Mouse (Mus musculus): ENCODE results near the gene Csf3r. TPM values are rescaled to one million over a fixed set of nuclear protein-coding genes. Genes with fewer than 3 reads are reported as not detected.

Csf3r gene
- polyA plus RNA-seq, 1 experiment from 2014 or later: 2.8 TPM

DNA sequence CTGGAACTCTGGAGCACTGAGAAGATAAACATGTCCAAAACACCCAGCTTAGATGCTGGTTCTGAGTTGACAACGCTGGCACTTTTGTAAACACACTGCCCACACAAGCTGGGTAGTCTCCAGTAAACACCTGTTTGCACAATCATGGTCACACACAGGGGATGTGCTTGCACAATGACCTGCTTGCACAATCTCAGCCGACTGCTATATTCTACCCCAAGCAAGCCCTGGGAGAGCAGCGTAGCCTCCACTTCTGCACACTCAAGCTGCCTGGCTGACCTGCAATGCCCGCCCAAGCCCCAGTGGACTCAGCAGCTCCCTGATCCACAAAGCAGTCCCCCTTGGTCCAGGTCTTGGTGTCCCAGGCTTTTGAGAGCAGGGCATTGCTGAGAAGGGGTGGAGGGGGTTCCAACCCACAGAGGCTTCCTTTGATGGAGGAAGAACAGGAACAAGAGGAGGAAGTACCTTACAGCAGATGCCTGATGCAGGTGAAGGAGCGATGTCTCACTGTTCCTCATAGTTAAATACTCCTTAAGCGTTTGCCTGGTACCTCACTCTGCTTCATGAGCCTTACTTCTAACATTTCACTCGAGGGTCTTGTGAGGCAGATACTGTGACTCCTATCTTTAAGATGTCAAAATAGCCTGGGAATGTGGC, 6.5 kb upstream of the Csf3r start:
- H3K36me3 ChIP-seq: no peaks in the 10 kb centered on the region
- no peaks in the 10 kb centered on the region for H3K27me3 ChIP-seq (replicated peaks)
- WGBS (ENCODE audit: insufficient replicate concordance): 53% methylated on average over 7 of the region's 7 CpGs
- ATAC-seq: peak; percentile 42; the same call in 1 of the 2 replicates
- no peaks in the 10 kb centered on the region for H3K9me3 ChIP-seq (replicated peaks)
- H3K27ac ChIP-seq: no peak overlapping the region
- no peak overlapping the region for H3K4me2 ChIP-seq
- 0 out of 2 replicates have a peak, but pooled peaks cover 7% of the 10 kb centered on the region for H3K4me1 ChIP-seq
- no peak overlapping the region for H3K9ac ChIP-seq
- H3K4me3 ChIP-seq: no peak overlapping the region

DNA sequence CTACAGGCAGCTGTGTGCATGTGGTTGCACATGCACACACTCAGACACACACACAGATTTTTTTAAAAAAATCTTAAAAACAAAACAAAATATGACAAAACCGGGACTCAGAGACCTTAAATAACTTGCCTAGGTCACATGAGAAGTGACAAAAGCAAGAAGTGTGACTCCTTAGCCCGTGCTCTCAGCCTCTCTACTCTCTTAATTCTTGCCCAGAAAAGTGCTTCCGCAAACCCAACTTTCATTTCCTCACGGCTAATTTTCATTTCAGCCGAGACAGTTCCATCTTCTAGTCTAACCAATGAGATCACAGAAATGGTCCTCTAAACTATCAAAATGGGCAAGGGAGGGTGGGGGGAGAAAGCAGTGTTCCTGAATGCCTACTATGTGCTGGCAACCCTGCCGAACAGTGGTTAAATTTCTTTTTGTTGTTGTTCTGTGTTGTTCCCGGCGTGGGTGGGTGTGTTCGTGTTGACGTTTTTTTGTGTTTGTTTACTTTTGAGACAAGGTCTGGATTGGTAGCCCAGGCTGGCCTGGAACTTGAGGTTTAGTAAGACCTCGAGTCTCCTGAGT, 5.3 kb upstream of the Csf3r start:
- Histone ChIP-seq H3K4me1 (peaks cover 12% of the 10 kb centered on the region; the same call in 1 of the 2 replicates), H3K9me3 (replicated peaks) (no peaks in the 10 kb centered on the region), H3K9ac (no peak overlapping the region), H3K4me2 (no peak overlapping the region), H3K4me3 (no peak overlapping the region), H3K36me3 (no peaks in the 10 kb centered on the region), H3K27ac (no peak overlapping the region), H3K27me3 (replicated peaks) (no peaks in the 10 kb centered on the region)
- WGBS (ENCODE audit: insufficient replicate concordance): 59% methylated on average over 11 of the region's 11 CpGs
- no peak for ATAC-seq

DNA sequence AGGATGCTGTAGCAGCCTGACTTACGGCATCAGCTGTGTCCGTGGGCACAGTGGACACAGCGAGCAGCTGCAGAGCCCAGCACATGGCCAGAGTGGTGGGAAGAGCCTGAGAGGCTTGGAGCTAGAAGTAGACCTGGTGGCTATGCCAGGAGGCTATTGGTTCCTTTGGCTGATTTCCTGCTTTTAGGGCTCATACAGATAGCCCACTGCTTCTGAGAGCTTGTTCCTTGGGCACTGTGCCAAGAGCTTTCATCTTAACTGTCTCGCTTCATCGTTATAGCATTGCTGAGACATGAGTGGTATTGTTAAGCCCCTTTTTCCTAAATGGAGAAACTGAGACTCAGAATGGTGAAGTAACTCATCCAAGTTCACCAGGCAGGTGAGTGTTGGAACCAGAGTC, 1.5 kb downstream of the Csf3r start:
- peak overlapping the region; percentile 18 for H3K4me2 ChIP-seq
- peaks cover 25% of the 10 kb centered on the region for H3K27me3 ChIP-seq (replicated peaks)
- no peak overlapping the region for H3K4me3 ChIP-seq
- peaks cover 34% of the 10 kb centered on the region for H3K4me1 ChIP-seq
- ATAC-seq: no peak
- WGBS (ENCODE audit: insufficient replicate concordance): 60% methylated on average over 5 of the region's 5 CpGs
- no peaks in the 10 kb centered on the region for H3K36me3 ChIP-seq
- no peak overlapping the region for H3K27ac ChIP-seq
- no peaks in the 10 kb centered on the region for H3K9me3 ChIP-seq (replicated peaks)
- no peak overlapping the region for H3K9ac ChIP-seq

DNA sequence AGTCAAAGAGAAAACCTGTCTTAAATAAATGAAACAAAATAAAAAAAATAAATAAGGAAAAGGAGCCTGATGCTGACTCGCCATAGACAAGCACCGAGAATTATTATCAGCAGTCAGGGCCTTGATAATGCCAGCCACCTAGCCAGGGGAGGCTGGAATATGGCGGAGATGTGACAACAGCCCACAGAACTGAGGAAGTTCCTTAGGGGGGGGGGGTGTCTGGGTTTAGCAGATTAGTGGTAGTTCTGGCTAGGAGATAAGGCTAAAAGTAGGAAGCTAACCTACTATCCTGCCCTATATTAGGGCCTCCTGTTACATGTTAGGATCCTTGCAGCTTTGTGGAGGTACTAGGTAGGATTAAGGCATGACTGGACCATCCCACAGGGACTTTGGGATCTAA, 3.6 kb downstream of the Csf3r start:
- no peak overlapping the region for H3K4me3 ChIP-seq
- 11% methylated on average over 3 of the region's 3 CpGs for WGBS (ENCODE audit: insufficient replicate concordance)
- peaks cover 34% of the 10 kb centered on the region for H3K4me1 ChIP-seq
- H3K4me2 ChIP-seq: no peak overlapping the region
- no peaks in the 10 kb centered on the region for H3K36me3 ChIP-seq
- H3K27me3 ChIP-seq (replicated peaks): peaks cover 31% of the 10 kb centered on the region
- peak; percentile 54; the same call in 1 of the 2 replicates for ATAC-seq
- H3K9ac ChIP-seq: no peak overlapping the region
- no peak overlapping the region for H3K27ac ChIP-seq
- H3K9me3 ChIP-seq (replicated peaks): no peaks in the 10 kb centered on the region

DNA sequence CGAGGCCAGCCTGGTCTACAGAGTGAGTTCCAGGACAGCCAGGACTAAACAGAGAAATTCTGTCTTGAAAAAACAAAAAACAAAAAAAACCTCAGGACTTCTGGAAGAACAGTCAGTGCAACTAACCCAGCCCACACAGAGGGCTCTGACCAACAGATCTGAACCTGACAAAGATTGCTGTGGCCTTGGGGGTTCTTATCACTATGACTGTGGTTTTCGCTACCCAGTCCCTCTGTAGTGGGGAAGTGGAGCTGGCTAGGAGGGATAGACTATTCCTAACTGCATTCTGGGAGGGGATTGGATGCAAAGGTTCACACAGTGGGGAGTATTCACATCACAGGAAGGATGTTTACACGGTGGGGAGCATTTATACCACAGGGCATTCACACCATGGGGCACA, 4.7 kb downstream of the Csf3r start:
- no peak overlapping the region for H3K4me2 ChIP-seq
- no peak overlapping the region for H3K4me3 ChIP-seq
- peaks cover 29% of the 10 kb centered on the region for H3K4me1 ChIP-seq
- no peak for ATAC-seq
- WGBS (ENCODE audit: insufficient replicate concordance): 43% methylated on average over 3 of the region's 3 CpGs
- H3K36me3 ChIP-seq: no peaks in the 10 kb centered on the region
- H3K9me3 ChIP-seq (replicated peaks): no peaks in the 10 kb centered on the region
- no peak overlapping the region for H3K27ac ChIP-seq
- no peak overlapping the region for H3K9ac ChIP-seq
- peaks cover 31% of the 10 kb centered on the region for H3K27me3 ChIP-seq (replicated peaks)

DNA sequence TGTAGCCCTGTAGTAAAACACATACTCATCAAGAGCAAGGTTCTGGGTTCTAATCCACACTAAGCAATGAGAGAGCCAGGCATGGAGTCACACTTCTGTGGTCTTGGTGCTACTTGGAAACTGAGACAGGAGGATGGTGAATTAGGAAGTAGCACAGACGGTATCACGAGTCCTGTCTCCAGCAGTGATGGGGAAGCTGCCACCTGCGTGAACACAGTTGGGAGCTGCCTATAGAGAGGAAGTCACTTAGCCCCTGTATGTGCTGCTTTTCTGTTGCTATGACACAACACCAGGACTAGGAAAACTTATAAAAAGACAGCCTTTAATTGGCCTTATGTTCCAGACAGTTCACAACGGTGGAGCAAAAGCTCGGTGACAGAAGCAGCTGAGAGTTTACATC, 6.4 kb downstream of the Csf3r start:
- H3K4me1 ChIP-seq: peaks cover 23% of the 10 kb centered on the region
- H3K4me2 ChIP-seq: no peak overlapping the region
- H3K27me3 ChIP-seq (replicated peaks): peaks cover 16% of the 10 kb centered on the region
- no peak for ATAC-seq
- H3K9me3 ChIP-seq (replicated peaks): no peaks in the 10 kb centered on the region
- H3K36me3 ChIP-seq: no peaks in the 10 kb centered on the region
- H3K27ac ChIP-seq: no peak overlapping the region
- H3K9ac ChIP-seq: no peak overlapping the region
- H3K4me3 ChIP-seq: no peak overlapping the region
- WGBS (ENCODE audit: insufficient replicate concordance): 39% methylated on average over 5 of the region's 5 CpGs

DNA sequence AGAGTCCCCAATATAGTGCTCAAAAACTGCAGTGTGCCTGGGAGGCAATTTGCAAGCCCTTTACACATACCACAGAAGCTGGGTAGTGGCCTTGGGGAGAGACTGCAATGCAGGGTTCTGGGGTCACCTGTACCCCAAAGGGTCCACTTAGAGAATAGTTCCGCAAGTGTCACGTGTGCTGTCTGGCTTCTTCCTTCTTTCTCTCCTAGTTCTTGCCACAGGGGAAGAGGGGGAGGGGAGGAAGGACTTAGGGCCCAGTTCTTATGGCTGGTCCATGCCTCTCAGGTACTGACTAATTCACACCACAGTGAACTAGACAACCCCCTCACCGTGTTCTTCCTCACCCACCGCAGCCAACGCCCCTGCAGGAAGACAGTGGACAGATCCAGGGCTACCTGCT, 11.1 kb downstream of the Csf3r start:
- Histone ChIP-seq H3K9ac (no peak overlapping the region), H3K9me3 (replicated peaks) (no peaks in the 10 kb centered on the region), H3K27ac (no peak overlapping the region), H3K4me2 (no peak overlapping the region), H3K4me1 (no peaks in the 10 kb centered on the region), H3K27me3 (replicated peaks) (peaks cover 9% of the 10 kb centered on the region; the same call in 1 of the 2 replicates), H3K4me3 (no peak overlapping the region), H3K36me3 (no peaks in the 10 kb centered on the region)
- WGBS (ENCODE audit: insufficient replicate concordance): 71% methylated on average over 5 of the region's 5 CpGs
- ATAC-seq: no peak

DNA sequence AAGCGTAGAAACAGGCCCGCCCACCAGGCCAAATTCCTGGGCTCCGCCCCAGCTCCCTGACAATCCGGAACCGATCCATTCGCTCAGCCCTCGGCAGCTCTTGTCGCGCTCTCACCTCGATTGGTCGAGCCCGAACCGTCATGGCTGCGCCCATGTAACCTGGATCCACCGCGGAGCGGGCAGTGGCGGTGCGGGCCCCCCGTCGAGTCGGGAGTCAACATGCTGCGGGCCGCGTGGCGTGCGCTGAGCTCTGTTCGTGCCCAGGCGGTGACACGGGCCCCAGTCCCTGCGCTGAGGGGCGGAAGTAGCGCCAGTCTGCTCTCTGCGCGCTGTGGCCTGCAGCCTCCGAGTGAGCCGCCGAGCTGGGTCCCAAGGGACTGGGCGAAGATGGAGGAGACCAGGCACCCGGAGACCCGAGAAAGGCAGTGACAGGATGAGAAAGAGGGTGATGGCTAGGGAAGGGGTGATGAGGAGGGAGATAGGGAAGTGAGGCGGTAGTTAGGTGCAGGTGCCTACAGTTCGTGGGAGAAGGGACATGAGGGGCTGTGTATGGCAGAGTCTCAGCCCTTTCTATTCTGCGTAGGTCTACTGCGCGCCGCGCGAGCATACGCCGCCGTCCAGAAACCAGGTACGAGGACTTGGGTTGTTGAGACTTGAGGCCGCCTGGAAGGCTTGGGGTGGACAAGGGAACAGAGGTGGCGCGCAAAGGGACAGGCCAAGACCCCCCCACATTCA, 22.7 kb downstream of the Csf3r start, which contains the start of gene Mrps15:
Gene Mrps15, plus strand, starts transcription at position 75 of the 735 bp plus-strand sequence.
- Histone ChIP-seq H3K27ac (peak within 1 kb of the TSS; percentile 75), H3K9me3 (replicated peaks) (no peaks in the 10 kb centered on the region), H3K4me1 (peaks cover 23% of the 10 kb centered on the region), H3K36me3 (peaks cover 38% of the 10 kb centered on the region), H3K27me3 (replicated peaks) (no peaks in the 10 kb centered on the region), H3K9ac (peak within 1 kb of the TSS; percentile 83), H3K4me2 (peak within 1 kb of the TSS; percentile 85), H3K4me3 (peak within 1 kb of the TSS; percentile 80)
- peak; percentile 94 for ATAC-seq
- under 1% methylated on average over 56 of the region's 56 CpGs for WGBS (ENCODE audit: insufficient replicate concordance)

DNA sequence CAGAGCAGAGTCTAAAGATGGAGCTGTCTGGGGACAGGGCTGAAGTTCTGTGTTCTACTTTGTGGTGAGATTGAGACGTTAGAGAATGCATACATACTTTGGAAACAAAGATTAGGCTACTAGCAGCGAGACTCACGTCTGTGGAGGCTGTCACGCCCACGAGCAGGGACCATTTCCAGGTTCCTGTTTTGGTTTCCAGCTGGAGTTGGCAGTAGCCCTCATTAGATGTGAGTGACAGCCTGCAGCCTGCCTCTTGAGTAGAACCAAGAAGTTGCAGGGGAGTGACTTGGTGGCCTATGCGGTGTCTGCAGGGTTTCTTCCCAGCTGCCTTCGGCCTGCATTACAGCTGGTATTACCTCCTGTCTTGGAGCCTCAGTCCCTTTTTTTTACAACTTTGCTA, 27.3 kb downstream of the Csf3r start:
- H3K4me3 ChIP-seq: no peak overlapping the region
- WGBS (ENCODE audit: insufficient replicate concordance): 74% methylated on average over 7 of the region's 7 CpGs
- peaks cover 22% of the 10 kb centered on the region for H3K4me1 ChIP-seq
- no peak overlapping the region for H3K4me2 ChIP-seq
- peaks cover 81% of the 10 kb centered on the region for H3K36me3 ChIP-seq
- no peaks in the 10 kb centered on the region for H3K9me3 ChIP-seq (replicated peaks)
- ATAC-seq: no peak
- no peak overlapping the region for H3K9ac ChIP-seq
- H3K27me3 ChIP-seq (replicated peaks): no peaks in the 10 kb centered on the region
- no peak overlapping the region for H3K27ac ChIP-seq

DNA sequence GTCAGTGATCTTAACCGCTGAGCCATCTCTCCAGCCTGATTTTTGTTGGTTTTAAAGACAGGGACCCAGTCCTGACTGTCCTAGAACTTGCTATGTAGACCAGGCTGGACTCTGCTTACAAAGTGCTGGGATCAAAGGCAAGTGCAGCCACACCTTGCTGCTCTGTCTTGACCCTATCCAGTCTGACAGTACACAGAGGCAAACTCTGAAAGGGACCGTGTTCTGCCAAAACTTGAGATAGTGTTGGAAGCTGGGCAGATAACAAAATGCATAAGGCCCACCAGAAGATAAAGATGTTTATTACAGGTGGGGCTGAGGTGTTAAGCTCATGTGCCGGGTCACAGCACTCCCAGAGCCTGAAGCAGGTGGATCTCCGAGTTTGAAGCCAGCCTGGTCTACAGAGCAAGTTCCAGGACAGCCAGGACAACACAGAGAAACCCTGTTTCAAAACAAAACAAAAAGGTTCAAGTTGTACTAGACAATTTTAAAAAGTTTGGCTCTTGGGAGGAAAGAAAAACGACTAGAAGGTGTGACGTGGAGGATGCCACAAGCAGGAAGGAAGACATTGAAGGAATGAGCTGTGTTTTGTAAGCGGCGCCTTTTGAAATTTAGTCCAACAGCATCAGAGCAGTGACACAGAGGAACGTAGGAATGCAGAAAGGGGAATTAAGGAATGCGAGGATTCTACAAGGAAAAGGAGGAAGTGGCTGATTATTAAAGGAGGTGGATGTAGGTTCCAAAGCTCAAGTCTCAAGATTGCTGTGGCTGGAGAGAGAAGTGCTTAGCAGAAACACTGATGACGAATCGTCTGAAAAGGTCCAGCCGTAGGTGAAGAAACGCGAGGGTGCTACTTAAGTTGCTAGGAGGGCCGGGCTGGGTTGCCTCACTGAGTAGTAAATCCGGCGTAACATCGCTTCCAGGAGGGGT, 33.1 kb downstream of the Csf3r start:
- Histone ChIP-seq H3K27me3 (replicated peaks) (no peaks in the 10 kb centered on the region), H3K9ac (peak overlapping the region; percentile 79), H3K27ac (peak overlapping the region; percentile 88), H3K4me1 (peaks cover 25% of the 10 kb centered on the region), H3K9me3 (replicated peaks) (no peaks in the 10 kb centered on the region), H3K36me3 (peaks cover 38% of the 10 kb centered on the region), H3K4me3 (peak overlapping the region; percentile 82), H3K4me2 (peak overlapping the region; percentile 95)
- 10% methylated on average over 19 of the region's 19 CpGs for WGBS (ENCODE audit: insufficient replicate concordance)
- peak; percentile 53 for ATAC-seq

DNA sequence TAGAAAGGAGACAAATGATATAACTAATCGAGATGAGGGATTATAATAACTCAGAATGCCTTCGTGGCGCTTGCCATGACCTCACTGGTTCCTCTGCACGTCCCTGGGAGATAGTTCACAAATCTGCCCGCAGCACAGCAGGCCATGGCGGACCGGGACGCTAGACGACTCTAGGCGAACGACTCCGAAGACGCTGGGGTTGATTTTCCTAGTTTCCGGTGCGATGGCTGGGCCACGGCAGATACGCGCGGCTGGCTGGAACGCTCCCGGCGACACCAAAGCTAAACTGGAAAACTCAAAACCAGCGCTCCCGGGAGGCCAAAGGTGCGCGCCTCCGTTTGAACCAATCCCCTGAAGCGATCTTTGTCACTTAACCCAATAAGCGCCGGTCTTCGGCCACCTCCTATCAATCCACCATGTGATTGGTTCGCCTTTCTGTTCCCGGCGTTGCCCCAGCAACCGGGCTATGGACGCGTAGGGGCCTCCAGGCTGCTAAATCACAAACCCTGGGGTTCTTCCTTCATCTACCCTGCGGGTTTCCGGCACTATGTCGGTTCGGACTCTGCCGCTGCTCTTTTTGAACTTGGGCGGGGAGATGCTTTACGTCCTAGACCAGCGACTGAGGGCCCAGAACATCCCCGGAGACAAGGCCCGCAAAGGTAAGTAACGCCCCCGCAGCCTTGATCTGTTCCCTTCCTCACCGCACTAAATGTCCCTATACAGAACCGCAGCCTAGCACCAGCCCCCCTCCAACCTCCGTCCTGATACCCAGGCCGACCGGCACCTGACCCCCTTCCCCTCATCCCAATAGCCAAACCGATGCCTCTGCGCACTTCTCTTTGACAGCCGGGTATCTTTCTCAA, 34.0 kb downstream of the Csf3r start, which contains the start of gene Oscp1:
Gene Oscp1, plus strand, starts transcription at position 432 of the 863 bp plus-strand sequence.
- Histone ChIP-seq H3K36me3 (peaks cover 29% of the 10 kb centered on the region), H3K9me3 (replicated peaks) (no peaks in the 10 kb centered on the region), H3K9ac (peak within 1 kb of the TSS; percentile 79), H3K27ac (peak within 1 kb of the TSS; percentile 88), H3K4me2 (peak within 1 kb of the TSS; percentile 95), H3K4me1 (peaks cover 25% of the 10 kb centered on the region), H3K4me3 (peak within 1 kb of the TSS; percentile 82), H3K27me3 (replicated peaks) (no peaks in the 10 kb centered on the region)
- WGBS (ENCODE audit: insufficient replicate concordance): 2% methylated on average over 57 of the region's 57 CpGs
- ATAC-seq: peak; percentile 96
